Mouse (Mus musculus): Measurements from ENCODE around the gene Gm20219. TPM values are rescaled to one million over a fixed set of nuclear protein-coding genes. Genes with fewer than 3 reads are reported as not detected.
A peak's percentile ranks its signal among the peaks of the same experiment; 100 is the strongest.

The Gm20219 gene
- polyA plus RNA-seq, 1 experiment from 2014 or later: 2.2 TPM

GRCm38 (mm10) chr17:56512310-56512709 is 41.9 kb downstream of the Gm20219 start, which contains the start of gene Znrf4:
Znrf4 (minus strand) TSS chr17:56512431.
- WGBS: 53% methylated on average over 22 of the region's 22 CpGs
- Histone ChIP-seq H3K36me3 (ENCODE audit: control insufficient read depth, insufficient read depth, low read length) (no peaks in the 10 kb centered on the region), H3K9ac (ENCODE audit: low read length) (0 out of 2 replicates have a peak within 1 kb of the TSS, but pooled peaks have one; percentile 20), H3K27me3 (replicated peaks; ENCODE audit: control insufficient read depth, insufficient read depth, low read length) (peaks cover 65% of the 10 kb centered on the region), H3K4me2 (ENCODE audit: low read length) (peak within 1 kb of the TSS; percentile 40), H3K4me1 (replicated peaks; ENCODE audit: control insufficient read depth, insufficient read depth, low read length) (peaks cover 6% of the 10 kb centered on the region; the same call in 1 of the 2 replicates), H3K9me3 (ENCODE audit: control insufficient read depth, low read length) (no peaks in the 10 kb centered on the region), H3K4me3 (ENCODE audit: low read depth, low read length) (peak within 1 kb of the TSS; percentile 24), H3K27ac (ENCODE audit: low read depth) (no peak within 1 kb of the TSS)
- DNase-seq (ENCODE audit: low spot score): no peak
- no peak for ATAC-seq (replicated peaks; ENCODE audit: low FRiP score, low TSS enrichment, low read depth)

- Histone ChIP-seq H3K4me3 (ENCODE audit: low read depth, low read length) (peak overlapping the region; percentile 24), H3K9ac (ENCODE audit: low read length) (0 out of 2 replicates have a peak overlapping the region, but pooled peaks have one; percentile 20), H3K9me3 (ENCODE audit: control insufficient read depth, low read length) (no peaks in the 10 kb centered on the region), H3K4me2 (ENCODE audit: low read length) (peak overlapping the region; percentile 40), H3K27ac (ENCODE audit: low read depth) (no peak overlapping the region), H3K36me3 (ENCODE audit: control insufficient read depth, insufficient read depth, low read length) (no peaks in the 10 kb centered on the region), H3K27me3 (replicated peaks; ENCODE audit: control insufficient read depth, insufficient read depth, low read length) (peaks cover 65% of the 10 kb centered on the region), H3K4me1 (replicated peaks; ENCODE audit: control insufficient read depth, insufficient read depth, low read length) (peaks cover 9% of the 10 kb centered on the region; the same call in 1 of the 2 replicates)
- WGBS: 25% methylated on average over 29 of the region's 29 CpGs
- ATAC-seq (replicated peaks; ENCODE audit: low FRiP score, low TSS enrichment, low read depth) (no peak), DNase-seq (ENCODE audit: low spot score) (no peak)
These were observed 42.5 kb downstream of the Gm20219 start for GRCm38 (mm10) chr17:56511707-56512090.

GRCm38 (mm10) chr17:56510970-56511706 is 43.0 kb downstream of the Gm20219 start:
- Histone ChIP-seq H3K27ac (ENCODE audit: low read depth) (no peak overlapping the region), H3K4me2 (ENCODE audit: low read length) (peak overlapping the region; percentile 40), H3K4me3 (ENCODE audit: low read depth, low read length) (peak overlapping the region; percentile 24), H3K9me3 (ENCODE audit: control insufficient read depth, low read length) (no peaks in the 10 kb centered on the region), H3K4me1 (replicated peaks; ENCODE audit: control insufficient read depth, insufficient read depth, low read length) (peaks cover 10% of the 10 kb centered on the region; the same call in 1 of the 2 replicates), H3K27me3 (replicated peaks; ENCODE audit: control insufficient read depth, insufficient read depth, low read length) (peaks cover 65% of the 10 kb centered on the region), H3K9ac (ENCODE audit: low read length) (0 out of 2 replicates have a peak overlapping the region, but pooled peaks have one; percentile 20), H3K36me3 (ENCODE audit: control insufficient read depth, insufficient read depth, low read length) (no peaks in the 10 kb centered on the region)
- 8% methylated on average over 58 of the region's 60 CpGs for WGBS
- peak; percentile 60 for DNase-seq (ENCODE audit: low spot score)
- ATAC-seq (replicated peaks; ENCODE audit: low FRiP score, low TSS enrichment, low read depth): no peak

GRCm38 (mm10) chr17:56510473-56510969 is 43.7 kb downstream of the Gm20219 start:
- no peaks in the 10 kb centered on the region for H3K36me3 ChIP-seq (ENCODE audit: control insufficient read depth, insufficient read depth, low read length)
- peaks cover 5% of the 10 kb centered on the region; the same call in 1 of the 2 replicates for H3K4me1 ChIP-seq (replicated peaks; ENCODE audit: control insufficient read depth, insufficient read depth, low read length)
- peaks cover 65% of the 10 kb centered on the region for H3K27me3 ChIP-seq (replicated peaks; ENCODE audit: control insufficient read depth, insufficient read depth, low read length)
- H3K4me2 ChIP-seq (ENCODE audit: low read length): peak overlapping the region; percentile 40; the same call in 1 of the 2 replicates
- no peak overlapping the region for H3K4me3 ChIP-seq (ENCODE audit: low read depth, low read length)
- ATAC-seq (replicated peaks; ENCODE audit: low FRiP score, low TSS enrichment, low read depth) (no peak), DNase-seq (ENCODE audit: low spot score) (peak; percentile 51)
- no peak overlapping the region for H3K9ac ChIP-seq (ENCODE audit: low read length)
- WGBS: 31% methylated on average over 27 of the region's 27 CpGs
- H3K27ac ChIP-seq (ENCODE audit: low read depth): no peak overlapping the region
- no peaks in the 10 kb centered on the region for H3K9me3 ChIP-seq (ENCODE audit: control insufficient read depth, low read length)

GRCm38 (mm10) chr17:56509707-56510472 is 44.3 kb downstream of the Gm20219 start:
- no peaks in the 10 kb centered on the region for H3K36me3 ChIP-seq (ENCODE audit: control insufficient read depth, insufficient read depth, low read length)
- peak; percentile 63 for DNase-seq (ENCODE audit: low spot score)
- ATAC-seq (replicated peaks; ENCODE audit: low FRiP score, low TSS enrichment, low read depth): no peak
- no peak overlapping the region for H3K4me2 ChIP-seq (ENCODE audit: low read length)
- H3K4me3 ChIP-seq (ENCODE audit: low read depth, low read length): no peak overlapping the region
- no peaks in the 10 kb centered on the region for H3K9me3 ChIP-seq (ENCODE audit: control insufficient read depth, low read length)
- no peak overlapping the region for H3K9ac ChIP-seq (ENCODE audit: low read length)
- WGBS: 7% methylated on average over 37 of the region's 37 CpGs
- H3K4me1 ChIP-seq (replicated peaks; ENCODE audit: control insufficient read depth, insufficient read depth, low read length): 0 out of 2 replicates have a peak, but pooled peaks cover 4% of the 10 kb centered on the region
- peaks cover 61% of the 10 kb centered on the region for H3K27me3 ChIP-seq (replicated peaks; ENCODE audit: control insufficient read depth, insufficient read depth, low read length)
- H3K27ac ChIP-seq (ENCODE audit: low read depth): no peak overlapping the region

GRCm38 (mm10) chr17:56509021-56509640 is 45.1 kb downstream of the Gm20219 start:
- peak; percentile 47 for DNase-seq (ENCODE audit: low spot score)
- Histone ChIP-seq H3K36me3 (ENCODE audit: control insufficient read depth, insufficient read depth, low read length) (no peaks in the 10 kb centered on the region), H3K9ac (ENCODE audit: low read length) (no peak overlapping the region), H3K4me3 (ENCODE audit: low read depth, low read length) (no peak overlapping the region), H3K27me3 (replicated peaks; ENCODE audit: control insufficient read depth, insufficient read depth, low read length) (peaks cover 56% of the 10 kb centered on the region), H3K4me1 (replicated peaks; ENCODE audit: control insufficient read depth, insufficient read depth, low read length) (0 out of 2 replicates have a peak, but pooled peaks cover 4% of the 10 kb centered on the region), H3K9me3 (ENCODE audit: control insufficient read depth, low read length) (no peaks in the 10 kb centered on the region), H3K4me2 (ENCODE audit: low read length) (no peak overlapping the region), H3K27ac (ENCODE audit: low read depth) (no peak overlapping the region)
- no peak for ATAC-seq (replicated peaks; ENCODE audit: low FRiP score, low TSS enrichment, low read depth)
- WGBS: 44% methylated on average over 10 of the region's 10 CpGs

GRCm38 (mm10) chr17:56507161-56508068 is 46.8 kb downstream of the Gm20219 start:
- DNase-seq (ENCODE audit: low spot score) (peak; percentile 93), ATAC-seq (replicated peaks; ENCODE audit: low FRiP score, low TSS enrichment, low read depth) (peak; percentile 94)
- H3K4me3 ChIP-seq (ENCODE audit: low read depth, low read length): peak overlapping the region; percentile 62

More at GRCm38 (mm10) chr17:56507161-56508068, 46.8 kb downstream of the Gm20219 start:
- under 1% methylated on average over 42 of the region's 42 CpGs for WGBS
- Histone ChIP-seq H3K9ac (ENCODE audit: low read length) (peak overlapping the region; percentile 65), H3K4me1 (replicated peaks; ENCODE audit: control insufficient read depth, insufficient read depth, low read length) (0 out of 2 replicates have a peak, but pooled peaks cover 4% of the 10 kb centered on the region), H3K4me2 (ENCODE audit: low read length) (peak overlapping the region; percentile 89), H3K27ac (ENCODE audit: low read depth) (peak overlapping the region; percentile 89), H3K36me3 (ENCODE audit: control insufficient read depth, insufficient read depth, low read length) (no peaks in the 10 kb centered on the region), H3K9me3 (ENCODE audit: control insufficient read depth, low read length) (no peaks in the 10 kb centered on the region), H3K27me3 (replicated peaks; ENCODE audit: control insufficient read depth, insufficient read depth, low read length) (peaks cover 42% of the 10 kb centered on the region)
